Comparison of ENCODE assay signal across 8 mouse cellular contexts in genomic region chr5:100036681-100037080, GRCm38 (mm10). TPM values are rescaled to one million over a fixed set of nuclear protein-coding genes. Genes with fewer than 3 reads are reported as not detected.
A peak's percentile ranks its signal among the peaks of the same experiment; 100 is the strongest.
DNase-seq lines count a peak whose midpoint lies in the region; ATAC-seq lines count a peak whose summit lies in the region.

No protein-coding gene starts in this region.

- peak overlapping the region; percentile 74 for H3K4me3 ChIP-seq in hindbrain, embryonic 14.5 days (replicated peaks; ENCODE audit: low read length)

- peaks cover 56% of the 10 kb centered on the region for H3K36me3 ChIP-seq in hindbrain, embryonic 14.5 days (replicated peaks; ENCODE audit: control insufficient read depth, insufficient read depth)

- H3K9me3 ChIP-seq in hindbrain, embryonic 14.5 days (ENCODE audit: control insufficient read depth, low read length): no peaks in the 10 kb centered on the region

- DNase-seq in cerebellum, postnatal 10 days: peak; percentile 31 to 33
- DNase-seq in cerebellum, adult 11-12 months: no peak
- peak; percentile 56 for DNase-seq in NIH3T3 (ENCODE audit: low read depth)
- DNase-seq in hindbrain, embryonic 14.5 days (ENCODE audit: low spot score): no peak
- peak; percentile 34 for DNase-seq in lung, postnatal 25 days (ENCODE audit: low spot score)
- peak; percentile 55 for DNase-seq in thymus, postnatal 14 days
- DNase-seq in layer of hippocampus, adult 9-11 months: no peak

- no peak overlapping the region for H3K27ac ChIP-seq in hindbrain, embryonic 14.5 days

- H3K4me2 ChIP-seq in hindbrain, embryonic 14.5 days (replicated peaks): peak overlapping the region; percentile 97

- ATAC-seq in hindbrain, embryonic 14.5 days (ENCODE audit: low FRiP score): no peak
- no peak for ATAC-seq in megakaryocyte-erythroid progenitor cell, adult 5-6 weeks (replicated peaks; ENCODE audit: low FRiP score, low TSS enrichment, poor library complexity, severe bottlenecking)

- 24% methylated on average over 7 of the region's 7 CpGs for WGBS in hindbrain, embryonic 14.5 days

- H3K27me3 ChIP-seq in hindbrain, embryonic 14.5 days (ENCODE audit: control insufficient read depth, insufficient read depth, low read length): no peaks in the 10 kb centered on the region

- H3K9ac ChIP-seq in hindbrain, embryonic 14.5 days: peak overlapping the region; percentile 98; the same call in 1 of the 2 replicates

- peaks cover 32% of the 10 kb centered on the region for H3K4me1 ChIP-seq in hindbrain, embryonic 14.5 days (replicated peaks; ENCODE audit: control insufficient read depth, insufficient read depth, low read length)

RNA-seq across cellular contexts. Expression of gene Hnrnpdl, which starts 2.8 kb away (rescaled TPM):
- 202 and 206 TPM in 2 replicates for polyA plus RNA-seq in hindbrain, embryonic 14.5 days (2014; fragmentation: Nextera tagmentation; extraction: Ambion mirVana)
- total RNA-seq in megakaryocyte-erythroid progenitor cell, adult 5-6 weeks (2014; fragmentation: Nextera tagmentation): 265 and 360 TPM in 2 replicates
- total RNA-seq in megakaryocyte-erythroid progenitor cell, adult 5-6 weeks (2017): 553 and 613 TPM in 2 replicates

RNA-seq across cellular contexts. Expression of gene Enoph1, which starts 3.1 kb away (rescaled TPM):
- polyA plus RNA-seq in hindbrain, embryonic 14.5 days (2014; fragmentation: Nextera tagmentation; extraction: Ambion mirVana): 44.3 and 54.0 TPM in 2 replicates
- 34.2 and 38.1 TPM in 2 replicates for total RNA-seq in megakaryocyte-erythroid progenitor cell, adult 5-6 weeks (2014; fragmentation: Nextera tagmentation)
- total RNA-seq in megakaryocyte-erythroid progenitor cell, adult 5-6 weeks (2017): 30.1 and 39.3 TPM in 2 replicates

RNA-seq across cellular contexts. Expression of gene 4930524J08Rik, which starts 57.8 kb away (rescaled TPM):
- polyA plus RNA-seq in hindbrain, embryonic 14.5 days (2014; fragmentation: Nextera tagmentation; extraction: Ambion mirVana): 3.4 and 4.0 TPM in 2 replicates
- 2.8 TPM in 1 of 2 replicates, not detected in the other for total RNA-seq in megakaryocyte-erythroid progenitor cell, adult 5-6 weeks (2014; fragmentation: Nextera tagmentation)
- 6.2 TPM in 1 of 2 replicates, not detected in the other for total RNA-seq in megakaryocyte-erythroid progenitor cell, adult 5-6 weeks (2017)

RNA-seq across cellular contexts. Expression of gene Hnrnpd, which starts 57.9 kb away (rescaled TPM):
- 105 and 122 TPM in 2 replicates for polyA plus RNA-seq in hindbrain, embryonic 14.5 days (2014; fragmentation: Nextera tagmentation; extraction: Ambion mirVana)
- total RNA-seq in megakaryocyte-erythroid progenitor cell, adult 5-6 weeks (2014; fragmentation: Nextera tagmentation): 420 and 448 TPM in 2 replicates
- 177 and 197 TPM in 2 replicates for total RNA-seq in megakaryocyte-erythroid progenitor cell, adult 5-6 weeks (2017)

Comparison
In these comparisons a context has a peak if more than half of its experiments do, and no peak if none do; other contexts are left out.
1. DNase-seq: peak in cerebellum, postnatal 10 days (2 of 2), NIH3T3 (single experiment), lung, postnatal 25 days (single experiment) and thymus, postnatal 14 days (single experiment); none in cerebellum, adult 11-12 months (single experiment), hindbrain, embryonic 14.5 days (single experiment) and layer of hippocampus, adult 9-11 months (single experiment).